Mouse (Mus musculus) MEL (cell line): ENCODE results near the gene Kdm7a.

Source experiments
- CTCF ChIP-seq, 3 experiments: IDR thresholded peaks in 2 of 3; conservative IDR thresholded peaks in 1 of 3; 2 replicates each; pipeline ENCODE4 v1.5.1; 2011 to 2012; ENCODE audit warnings: low read length in 3 of 3, low read depth in 2 of 3, mild to moderate bottlenecking in 2 of 3, improper control_type of control experiment in 1 of 3, inconsistent platforms in 1 of 3, mixed read lengths in 1 of 3, moderate library complexity in 1 of 3; ENCODE audit not compliant: control insufficient read depth in 1 of 3, insufficient read depth in 1 of 3, poor library complexity in 1 of 3, severe bottlenecking in 1 of 3
- MEF2A ChIP-seq: IDR thresholded peaks from 2 replicates; pipeline ENCODE4 v1.6.1; 2014; ENCODE audit warnings: low read depth, mild to moderate bottlenecking, inconsistent platforms, low read length, improper control_type of control experiment; ENCODE audit not compliant: poor library complexity, insufficient replicate concordance, severe bottlenecking; ENCODE audit errors: extremely low read depth
- ZC3H11A ChIP-seq: IDR thresholded peaks from 2 replicates; pipeline ENCODE4 v1.6.1; 2012; ENCODE audit warnings: low read depth, mild to moderate bottlenecking, inconsistent platforms, low read length, improper control_type of control experiment

DNA sequence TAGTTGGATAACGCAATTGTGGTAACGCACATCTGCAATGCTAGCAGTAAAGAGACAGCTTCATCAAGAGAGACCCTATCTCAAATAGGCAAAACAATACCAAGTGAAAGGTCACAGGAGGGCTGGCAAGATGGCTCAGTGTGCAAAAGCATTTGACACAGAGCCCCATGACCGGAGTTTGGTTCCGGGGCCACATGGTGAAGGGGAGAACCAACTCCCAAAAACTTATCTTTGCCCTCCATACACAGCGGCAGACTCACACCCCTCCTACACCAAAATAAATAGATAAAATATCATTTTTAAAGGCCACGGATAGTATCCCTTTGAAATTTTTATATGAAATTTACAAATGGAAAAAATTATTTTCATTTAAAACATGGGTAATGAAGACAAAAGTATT, 44.6 kb downstream of the Kdm7a start:
- TF ChIP-seq CTCF (IDR thresholded peaks at IDR 0.05 in 2 of 3, conservative IDR thresholded peaks at IDR 0.05 in 1 of 3; ENCODE audit: control insufficient read depth in 1 of 3, insufficient read depth in 1 of 3, low read depth in 2 of 3, low read length in 3 of 3, poor library complexity in 1 of 3, severe bottlenecking in 1 of 3) (no peak), ZC3H11A (no peak), MEF2A (no peak)
